In genomic region chr11:88998974-88999722, GRCm38 (mm10) we compare ENCODE assay signal across 8 mouse cellular contexts. TPM values are rescaled to one million over a fixed set of nuclear protein-coding genes. Genes with fewer than 3 reads are reported as not detected.
DNase-seq lines count a peak whose midpoint lies in the region; ATAC-seq and TF ChIP-seq lines count a peak whose summit lies in the region.

Gene Trim25, plus strand, starts transcription at chr11:88999376.

- ATAC-seq in CD4-positive, CD25-positive, alpha-beta regulatory T cell, adult 4 months: peak; percentile 97
- peak; percentile 70 for ATAC-seq in forebrain, embryonic 14.5 days
- ATAC-seq in lung, embryonic 16.5 days (ENCODE audit: low read depth): peak; percentile 97

- H3K9me3 ChIP-seq in forebrain, embryonic 14.5 days (replicated peaks; ENCODE audit: control insufficient read depth, low read length): no peaks in the 10 kb centered on the region
- H3K9me3 ChIP-seq in lung, embryonic 16.5 days (ENCODE audit: control insufficient read depth, low read length): no peaks in the 10 kb centered on the region

- WGBS in forebrain, embryonic 14.5 days: 3% methylated on average over 48 of the region's 48 CpGs
- 2% methylated on average over 48 of the region's 48 CpGs for WGBS in lung, embryonic 16.5 days
- WGBS in olfactory bulb, adult 2 months: 5% methylated on average over 48 of the region's 48 CpGs

- H3K9ac ChIP-seq in forebrain, embryonic 14.5 days (ENCODE audit: low read length): peak within 1 kb of the TSS; percentile 21; the same call in 1 of the 2 replicates
- H3K9ac ChIP-seq in lung, embryonic 16.5 days (ENCODE audit: low read length): peak within 1 kb of the TSS; percentile 87

- peak; percentile 78 to 83 for DNase-seq in adrenal gland, postnatal 4 days (ENCODE audit: low spot score in 2 of 2)
- peak; percentile 77 for DNase-seq in forebrain, embryonic 14.5 days (ENCODE audit: low spot score)
- DNase-seq in heart, postnatal 36 days: peak; percentile 95 to 96
- DNase-seq in layer of hippocampus, adult 2 months (ENCODE audit: low spot score in 2 of 2): peak; percentile 47 to 53
- peak; percentile 91 for DNase-seq in testis, postnatal 14 days (ENCODE audit: low spot score)

- no peaks in the 10 kb centered on the region for H3K4me1 ChIP-seq in forebrain, embryonic 14.5 days (ENCODE audit: control insufficient read depth, insufficient read depth, low read length)
- peaks cover 28% of the 10 kb centered on the region for H3K4me1 ChIP-seq in lung, embryonic 16.5 days (replicated peaks; ENCODE audit: control insufficient read depth, insufficient read depth, low read length)
- no peaks in the 10 kb centered on the region; the same call in 1 of the 2 replicates for H3K4me1 ChIP-seq in olfactory bulb, adult 2 months (ENCODE audit: control insufficient read depth, insufficient read depth, low read length)

- H3K4me3 ChIP-seq in forebrain, embryonic 14.5 days (ENCODE audit: low read depth, low read length): peak within 1 kb of the TSS; percentile 36
- peak within 1 kb of the TSS; percentile 50 for H3K4me3 ChIP-seq in layer of hippocampus, adult 2 months
- peak within 1 kb of the TSS; percentile 71 for H3K4me3 ChIP-seq in lung, embryonic 16.5 days (ENCODE audit: low read length)
- peak within 1 kb of the TSS; percentile 42 for H3K4me3 ChIP-seq in olfactory bulb, adult 2 months (ENCODE audit: insufficient read depth, low read depth, low read length)

- no peak within 1 kb of the TSS for H3K27ac ChIP-seq in forebrain, embryonic 14.5 days (ENCODE audit: low read depth, low read length)
- peak within 1 kb of the TSS; percentile 58 for H3K27ac ChIP-seq in layer of hippocampus, adult 2 months
- H3K27ac ChIP-seq in lung, embryonic 16.5 days (ENCODE audit: low read length): peak within 1 kb of the TSS; percentile 68
- H3K27ac ChIP-seq in olfactory bulb, adult 2 months (ENCODE audit: insufficient read depth, low read depth, low read length): no peak within 1 kb of the TSS

- peak within 1 kb of the TSS; percentile 48 for H3K4me2 ChIP-seq in forebrain, embryonic 14.5 days (ENCODE audit: low read length)
- H3K4me2 ChIP-seq in lung, embryonic 16.5 days (ENCODE audit: low read depth, low read length): peak within 1 kb of the TSS; percentile 67

- H3K36me3 ChIP-seq in forebrain, embryonic 14.5 days (ENCODE audit: control insufficient read depth, insufficient read depth, low read length): no peaks in the 10 kb centered on the region
- no peaks in the 10 kb centered on the region for H3K36me3 ChIP-seq in lung, embryonic 16.5 days (ENCODE audit: control insufficient read depth, insufficient read depth, low read length)

- intact Hi-C loops in heart, postnatal 36 days (cut with DNase I): loop anchor here (2.0 to 10.0 kb wide), 2 partner anchors 70 to 1916 kb away; no protein-coding TSS in a partner anchor

- peaks cover 15% of the 10 kb centered on the region for H3K27me3 ChIP-seq in forebrain, embryonic 14.5 days (replicated peaks; ENCODE audit: control insufficient read depth, insufficient read depth, low read length)
- H3K27me3 ChIP-seq in lung, embryonic 16.5 days (ENCODE audit: control insufficient read depth, insufficient read depth, low read depth, low read length): no peaks in the 10 kb centered on the region

- TF ChIP-seq POLR2A in olfactory bulb, adult 2 months (IDR thresholded peaks at IDR 0.05; ENCODE audit: insufficient read depth, low read depth, low read length): no peak

- TF ChIP-seq CTCF in layer of hippocampus, adult 2 months (conservative IDR thresholded peaks at IDR 0.05): no peak
- no peak for TF ChIP-seq CTCF in olfactory bulb, adult 2 months (IDR thresholded peaks at IDR 0.05; ENCODE audit: insufficient read depth, low read depth, low read length)

RNA-seq across cellular contexts. Expression of gene Trim25, which starts in this region (rescaled TPM):
- 10 to 100 TPM; 14.0 to 25.6 TPM for polyA plus RNA-seq in CD4-positive, CD25-positive, alpha-beta regulatory T cell, adult 4 months (2017; shearing (Covaris generic))
- total RNA-seq in adrenal gland, postnatal 4 days (2021): 100 to 1,000 TPM; 133 to 137 TPM
- polyA plus RNA-seq in forebrain, embryonic 14.5 days (2014; fragmentation: Nextera tagmentation; extraction: Ambion mirVana): 2.8 and 3.1 TPM in 2 replicates
- total RNA-seq in heart, postnatal 36 days (2021): 10 to 100 TPM; 23.1 to 27.3 TPM
- 1 to 10 TPM; 4.8 to 4.9 TPM for total RNA-seq in layer of hippocampus, adult 2 months (2021)
- 24.2 and 27.3 TPM in 2 replicates for polyA plus RNA-seq in lung, embryonic 16.5 days (2015; fragmentation: Nextera tagmentation; extraction: Ambion mirVana)
- polyA plus RNA-seq in olfactory bulb, adult 2 months (2012; ENCODE audit: insufficient read depth, insufficient read length, low replicate concordance, missing spikeins): not detected in 2 replicates

Comparison
In these comparisons a context has a peak if more than half of its experiments do, and no peak if none do; other contexts are left out.
1. RNA of gene Trim25 (total RNA-seq): 133 to 137 TPM in adrenal gland, postnatal 4 days; 23.1 to 27.3 TPM in heart, postnatal 36 days and 4.8 to 4.9 TPM in layer of hippocampus, adult 2 months; every median in the first group is over 4 times any median in the second.
2. H3K27ac ChIP-seq: peak in layer of hippocampus, adult 2 months (single experiment) and lung, embryonic 16.5 days (single experiment); none in forebrain, embryonic 14.5 days (single experiment) and olfactory bulb, adult 2 months (single experiment).
3. Peak in every context shown above with its lines, with median percentiles within 50 percentile points of each other: ATAC-seq, DNase-seq and H3K4me3 ChIP-seq.